Mouse (Mus musculus): ENCODE measurements around the gene Tiam1. TPM values are rescaled to one million over a fixed set of nuclear protein-coding genes. Genes with fewer than 3 reads are reported as not detected.

Gene Tiam1
- total RNA-seq, 2 experiments from 2014 or later = 4.7 to 7.1 TPM

- intact Hi-C loops (cut with DNase I; ENCODE audit: low total_unique reads) = no loop called here
- DNase-seq = no peak
These were observed 169.5 kb downstream of the Tiam1 start for GRCm38 (mm10) chr16:89973814-89974712.

GRCm38 (mm10) chr16:89972854-89973487 is 170.6 kb downstream of the Tiam1 start:
- DNase-seq = no peak
- intact Hi-C loops (cut with DNase I; ENCODE audit: low total_unique reads) = no loop called here

GRCm38 (mm10) chr16:89972018-89972417 is 171.6 kb downstream of the Tiam1 start:
- intact Hi-C loops (cut with DNase I; ENCODE audit: low total_unique reads) = no loop called here
- DNase-seq = no peak

GRCm38 (mm10) chr16:89968058-89968457 is 175.5 kb downstream of the Tiam1 start:
- DNase-seq = no peak
- intact Hi-C loops (cut with DNase I; ENCODE audit: low total_unique reads) = no loop called here

- DNase-seq = no peak
- intact Hi-C loops (cut with DNase I; ENCODE audit: low total_unique reads) = no loop called here
These were observed 180.7 kb downstream of the Tiam1 start for GRCm38 (mm10) chr16:89962876-89963275.

- DNase-seq = no peak
These were observed 182.7 kb downstream of the Tiam1 start for GRCm38 (mm10) chr16:89960904-89961303.

GRCm38 (mm10) chr16:89960186-89960878 is 183.2 kb downstream of the Tiam1 start:
- DNase-seq = peak; percentile 70
- intact Hi-C loops (cut with DNase I; ENCODE audit: low total_unique reads) = no loop called here

More at GRCm38 (mm10) chr16:89960904-89961303, 182.7 kb downstream of the Tiam1 start:
- intact Hi-C loops (cut with DNase I; ENCODE audit: low total_unique reads) = no loop called here

- intact Hi-C loops (cut with DNase I; ENCODE audit: low total_unique reads) = no loop called here
These were observed 184.6 kb downstream of the Tiam1 start for GRCm38 (mm10) chr16:89958982-89959381.

GRCm38 (mm10) chr16:89958030-89958429 is 185.5 kb downstream of the Tiam1 start:
- intact Hi-C loops (cut with DNase I; ENCODE audit: low total_unique reads) = no loop called here
- no peak for DNase-seq

More at GRCm38 (mm10) chr16:89958982-89959381, 184.6 kb downstream of the Tiam1 start:
- no peak for DNase-seq

- intact Hi-C loops (cut with DNase I; ENCODE audit: low total_unique reads) = no loop called here
- DNase-seq = no peak
These were observed 189.0 kb downstream of the Tiam1 start for GRCm38 (mm10) chr16:89954525-89954924.

GRCm38 (mm10) chr16:89954114-89954513 is 189.5 kb downstream of the Tiam1 start:
- intact Hi-C loops (cut with DNase I; ENCODE audit: low total_unique reads) = no loop called here
- no peak for DNase-seq

GRCm38 (mm10) chr16:89952821-89953220 is 190.7 kb downstream of the Tiam1 start:
- intact Hi-C loops (cut with DNase I; ENCODE audit: low total_unique reads) = no loop called here
- DNase-seq = no peak

- intact Hi-C loops (cut with DNase I; ENCODE audit: low total_unique reads) = no loop called here
- no peak for DNase-seq
These were observed 192.8 kb downstream of the Tiam1 start for GRCm38 (mm10) chr16:89950754-89951153.

- DNase-seq = no peak
- intact Hi-C loops (cut with DNase I; ENCODE audit: low total_unique reads) = no loop called here
These were observed 193.3 kb downstream of the Tiam1 start for GRCm38 (mm10) chr16:89950251-89950650.

GRCm38 (mm10) chr16:89948040-89948439 is 195.5 kb downstream of the Tiam1 start:
- intact Hi-C loops (cut with DNase I; ENCODE audit: low total_unique reads) = loop anchor here (10.0 kb wide), 1 partner anchor 217 kb away; no protein-coding TSS in a partner anchor

GRCm38 (mm10) chr16:89946816-89947215 is 196.8 kb downstream of the Tiam1 start:
- DNase-seq = no peak
- intact Hi-C loops (cut with DNase I; ENCODE audit: low total_unique reads) = loop anchor here (10.0 kb wide), 1 partner anchor 218 kb away; no protein-coding TSS in a partner anchor

More at GRCm38 (mm10) chr16:89948040-89948439, 195.5 kb downstream of the Tiam1 start:
- no peak for DNase-seq

GRCm38 (mm10) chr16:89944604-89945283 is 198.8 kb downstream of the Tiam1 start:
- no peak for DNase-seq
- intact Hi-C loops (cut with DNase I; ENCODE audit: low total_unique reads) = loop anchor here (10.0 kb wide), 1 partner anchor 220 kb away; no protein-coding TSS in a partner anchor

GRCm38 (mm10) chr16:89944050-89944449 is 199.5 kb downstream of the Tiam1 start:
- intact Hi-C loops (cut with DNase I; ENCODE audit: low total_unique reads) = loop anchor here (10.0 kb wide), 1 partner anchor 221 kb away; no protein-coding TSS in a partner anchor
- no peak for DNase-seq

Measured in gastrocnemius, postnatal 14 days (tissue).